Comparison of ENCODE assay signal across 12 mouse cellular contexts in genomic region chr11:100393733-100394132, GRCm38 (mm10). TPM values are rescaled to one million over a fixed set of nuclear protein-coding genes. Genes with fewer than 3 reads are reported as not detected.
A peak's percentile ranks its signal among the peaks of the same experiment; 100 is the strongest.
DNase-seq lines count a peak whose midpoint lies in the region; ATAC-seq and TF ChIP-seq lines count a peak whose summit lies in the region.
"Had no signal": no experiment of that assay in that cellular context is flagged by ENCODE, and none has a peak within 500 bp of the region (broad histone marks: within the 10 kb centered on the region; RNA-seq: fewer than 3 reads in every experiment).

No protein-coding gene starts in this region.

- no peak overlapping the region for H3ac ChIP-seq in myocyte (ENCODE audit: control insufficient read depth, insufficient read length)

- TF ChIP-seq CTCF in kidney, postnatal 0 days (IDR thresholded peaks at IDR 0.05; ENCODE audit: low read depth): no peak
- TF ChIP-seq CTCF in CH12.LX (conservative IDR thresholded peaks at IDR 0.05 in 1 of 2, IDR thresholded peaks at IDR 0.05 in 1 of 2; ENCODE audit: low read depth in 2 of 2, low read length in 2 of 2): no peak

- H3K4me2 ChIP-seq in kidney, postnatal 0 days (ENCODE audit: low read length): peak overlapping the region; percentile 10; the same call in 1 of the 2 replicates
- H3K4me2 ChIP-seq in CH12.LX (ENCODE audit: insufficient read depth, low read depth, poor library complexity, severe bottlenecking) (0 out of 2 replicates have a peak overlapping the region, but pooled peaks have one; percentile 1), myocyte (ENCODE audit: low read depth) (peak overlapping the region; percentile 78)

- TF ChIP-seq EP300 in CH12.LX (IDR thresholded peaks at IDR 0.05; ENCODE audit: low read length): peak; percentile 56; the same call in 1 of the 2 replicates

- peaks cover 58% of the 10 kb centered on the region for H3K4me1 ChIP-seq in kidney, postnatal 0 days (replicated peaks; ENCODE audit: insufficient read depth, low read length)
- H3K4me1 ChIP-seq in CH12.LX (ENCODE audit: control insufficient read depth in 1 of 2, insufficient read depth in 2 of 2): peaks cover 22 to 33% of the 10 kb centered on the region in 2 experiments
- H3K4me1 ChIP-seq in embryonic facial prominence, embryonic 10.5 days: peaks cover 66% of the 10 kb centered on the region

- peak overlapping the region; percentile 10; the same call in 1 of the 2 replicates for H3K27ac ChIP-seq in kidney, postnatal 0 days
- no peak overlapping the region for H3K27ac ChIP-seq in CH12.LX (ENCODE audit: insufficient read depth, low read depth)
- H3K27ac ChIP-seq in embryonic facial prominence, embryonic 10.5 days (replicated peaks): no peak overlapping the region
- H3K27ac ChIP-seq: macrophage had no signal

- no peaks in the 10 kb centered on the region for H3K27me3 ChIP-seq in kidney, postnatal 0 days (ENCODE audit: insufficient read depth, low read length)
- H3K27me3 ChIP-seq in CH12.LX (replicated peaks) (peaks cover 89% of the 10 kb centered on the region), myocyte (ENCODE audit: control insufficient read depth, insufficient read depth, insufficient read length) (no peaks in the 10 kb centered on the region)
- peaks cover 29% of the 10 kb centered on the region for H3K27me3 ChIP-seq in embryonic facial prominence, embryonic 10.5 days (replicated peaks; ENCODE audit: low read depth, poor library complexity, severe bottlenecking)

- H3K79me2 ChIP-seq in CH12.LX (replicated peaks; ENCODE audit: control insufficient read depth, extremely low read depth, insufficient read depth, poor library complexity, severe bottlenecking): no peaks in the 10 kb centered on the region
- peaks cover 77% of the 10 kb centered on the region for H3K79me2 ChIP-seq in myocyte (ENCODE audit: control insufficient read depth, insufficient read depth)

- H3K36me3 ChIP-seq in kidney, postnatal 0 days (ENCODE audit: insufficient read depth, low read length): no peaks in the 10 kb centered on the region
- no peaks in the 10 kb centered on the region for H3K36me3 ChIP-seq in CH12.LX (replicated peaks in 1 of 2; ENCODE audit: control insufficient read depth in 1 of 2, insufficient read depth in 1 of 2, low read length in 1 of 2)
- H3K36me3 ChIP-seq in embryonic facial prominence, embryonic 10.5 days (replicated peaks): 0 out of 2 replicates have a peak, but pooled peaks cover 4% of the 10 kb centered on the region
- H3K36me3 ChIP-seq in myocyte (ENCODE audit: control insufficient read depth, insufficient read depth): no peaks in the 10 kb centered on the region

- dilution Hi-C loops in CH12.LX (cut with MboI; ENCODE audit: extremely low pct_ligation_motif_present, extremely low pct_unique_long_range_greater_than_20kb, low sequenced_read_pairs): no loop called here

- in situ Hi-C loops in CH12.LX (cut with MboI; ENCODE audit: low pct_ligation_motif_present, low pct_unique_long_range_greater_than_20kb, low sequenced_read_pairs): no loop called here

- H3K4me3 ChIP-seq in kidney, postnatal 0 days (replicated peaks; ENCODE audit: low read depth, low read length): no peak overlapping the region
- H3K4me3 ChIP-seq in CH12.LX (replicated peaks in 1 of 3; ENCODE audit: low read depth in 2 of 3, low read length in 2 of 3, poor library complexity in 1 of 3) (no peak overlapping the region), myocyte (no peak overlapping the region)
- H3K4me3 ChIP-seq in embryonic facial prominence, embryonic 10.5 days: 0 out of 2 replicates have a peak overlapping the region, but pooled peaks have one; percentile 13

- H3K9me3 ChIP-seq in kidney, postnatal 0 days (replicated peaks; ENCODE audit: low read length): no peaks in the 10 kb centered on the region
- no peaks in the 10 kb centered on the region for H3K9me3 ChIP-seq in CH12.LX (replicated peaks; ENCODE audit: low read length)
- no peaks in the 10 kb centered on the region for H3K9me3 ChIP-seq in embryonic facial prominence, embryonic 10.5 days

- WGBS in kidney, postnatal 0 days: 41% methylated on average over 7 of the region's 7 CpGs
- WGBS in embryonic facial prominence, embryonic 10.5 days: 80% methylated on average over 7 of the region's 7 CpGs

- TF ChIP-seq POLR2A in CH12.LX (IDR thresholded peaks at IDR 0.05; ENCODE audit: low read depth, low read length) (no peak), myocyte (IDR thresholded peaks at IDR 0.05; ENCODE audit: insufficient read length, low read depth) (no peak)

- H3K9ac ChIP-seq in kidney, postnatal 0 days (ENCODE audit: low read depth, low read length): no peak overlapping the region
- H3K9ac ChIP-seq in CH12.LX (ENCODE audit: insufficient read depth, low read depth): no peak overlapping the region
- H3K9ac ChIP-seq: forebrain, postnatal 0 days had no signal

- no peak for TF ChIP-seq RAD21 in CH12.LX (IDR thresholded peaks at IDR 0.05; ENCODE audit: low read depth, low read length)

- no peak for DNase-seq in kidney, postnatal 0 days (ENCODE audit: low spot score)
- DNase-seq in kidney, postnatal 10 days: no peak
- DNase-seq in CH12.LX (ENCODE audit: extremely low read depth): peak; percentile 52
- no peak for DNase-seq in embryonic facial prominence, embryonic 10.5 days (ENCODE audit: low spot score)
- DNase-seq in layer of hippocampus, adult 8-10 months (ENCODE audit: low spot score in 2 of 2): no peak
- DNase-seq in ovary, postnatal 14 days (ENCODE audit: low spot score): no peak
- no peak for DNase-seq in adrenal gland, postnatal 10 days
- DNase-seq: forebrain, postnatal 0 days had no signal

- ATAC-seq in kidney, postnatal 0 days (replicated peaks; ENCODE audit: low FRiP score, low read depth): no peak
- ATAC-seq: forebrain, postnatal 0 days; hindbrain, embryonic 16.5 days had no signal

TF ChIP-seq in CH12.LX, 34 proteins besides CTCF, POLR2A, EP300 and RAD21 (continues in another document):
- no peak for TF ChIP-seq CHD1 (IDR thresholded peaks at IDR 0.05; ENCODE audit: low read depth, low read length)
- TF ChIP-seq JUND (conservative IDR thresholded peaks at IDR 0.05; ENCODE audit: low read depth, low read length): peak; percentile 70
- no peak for TF ChIP-seq ZNF384 (IDR thresholded peaks at IDR 0.05; ENCODE audit: low read depth, low read length)
- TF ChIP-seq ETS1 (conservative IDR thresholded peaks at IDR 0.05; ENCODE audit: low read depth, low read length): peak; percentile 33; the same call in 1 of the 2 replicates

TF ChIP-seq in myocyte, 11 proteins besides CTCF, POLR2A, EP300 and RAD21 (continues in another document):
- TF ChIP-seq MYOG (IDR thresholded peaks at IDR 0.05; ENCODE audit: control insufficient read depth in 1 of 3, insufficient read depth in 1 of 3, insufficient read length in 2 of 3, low read depth in 2 of 3) (peak in 1 of 3 experiments; percentile 32), SRF (IDR thresholded peaks at IDR 0.05; ENCODE audit: control insufficient read depth, insufficient read length, low read depth) (no peak), POLR2AphosphoS2 (IDR thresholded peaks at IDR 0.05; ENCODE audit: insufficient read length, low read depth) (no peak)

RNA-seq across cellular contexts. Expression of gene Jup, which starts 3.8 kb away (rescaled TPM):
- polyA plus RNA-seq in kidney, postnatal 0 days (2015; fragmentation: Nextera tagmentation; extraction: Ambion mirVana): 119 and 129 TPM in 2 replicates
- 0.92 and 1.1 TPM in 2 replicates for total RNA-seq in CH12.LX (2012; rRNA removed)
- 0.34 and 0.68 TPM in 2 replicates for total RNA-seq in CH12.LX (2014; rRNA removed)
- polyA plus RNA-seq in CH12.LX (2012; ENCODE audit: insufficient read length, low read depth): 1.3 and 1.4 TPM in 2 replicates
- polyA plus RNA-seq in embryonic facial prominence, embryonic 10.5 days (2016; fragmentation: Nextera tagmentation; extraction: Ambion mirVana): 45.8 and 52.6 TPM in 2 replicates
- 161 TPM for polyA plus RNA-seq in myocyte (2012; fragmentation: generic; extraction: Trizol)
- 10 to 100 TPM; 37.5 to 40.7 (median 39.8) TPM for total RNA-seq in layer of hippocampus, adult 8-10 months (2022)
- 10 to 100 TPM; 89.6 to 99.0 TPM for total RNA-seq in adrenal gland, postnatal 10 days (2021)

RNA-seq across cellular contexts. Expression of gene P3h4, which starts 20.9 kb away (rescaled TPM):
- polyA plus RNA-seq in kidney, postnatal 0 days (2015; fragmentation: Nextera tagmentation; extraction: Ambion mirVana): 51.4 and 54.5 TPM in 2 replicates
- 0.04 TPM in 1 of 2 replicates, not detected in the other for total RNA-seq in CH12.LX (2012; rRNA removed)
- not detected in 2 replicates for total RNA-seq in CH12.LX (2014; rRNA removed)
- polyA plus RNA-seq in CH12.LX (2012; ENCODE audit: insufficient read length, low read depth): not detected in 2 replicates
- 34.1 and 34.9 TPM in 2 replicates for polyA plus RNA-seq in embryonic facial prominence, embryonic 10.5 days (2016; fragmentation: Nextera tagmentation; extraction: Ambion mirVana)
- 115 TPM for polyA plus RNA-seq in myocyte (2012; fragmentation: generic; extraction: Trizol)
- total RNA-seq in layer of hippocampus, adult 8-10 months (2022): 10 to 100 TPM in 2 of 4 experiments, 1 to 10 TPM in 2; 9.3 to 12.4 (median 10.6) TPM
- total RNA-seq in adrenal gland, postnatal 10 days (2021): 10 to 100 TPM; 29.4 to 30.1 TPM

RNA-seq across cellular contexts. Expression of gene Fkbp10, which starts 21.8 kb away (rescaled TPM):
- polyA plus RNA-seq in kidney, postnatal 0 days (2015; fragmentation: Nextera tagmentation; extraction: Ambion mirVana): 108 and 122 TPM in 2 replicates
- 0.34 and 0.63 TPM in 2 replicates for total RNA-seq in CH12.LX (2012; rRNA removed)
- 0.24 and 0.46 TPM in 2 replicates for total RNA-seq in CH12.LX (2014; rRNA removed)
- polyA plus RNA-seq in CH12.LX (2012; ENCODE audit: insufficient read length, low read depth): 0.30 and 0.31 TPM in 2 replicates
- 61.4 and 67.0 TPM in 2 replicates for polyA plus RNA-seq in embryonic facial prominence, embryonic 10.5 days (2016; fragmentation: Nextera tagmentation; extraction: Ambion mirVana)
- 162 TPM for polyA plus RNA-seq in myocyte (2012; fragmentation: generic; extraction: Trizol)
- total RNA-seq in layer of hippocampus, adult 8-10 months (2022): 1 to 10 TPM; 5.3 to 9.2 (median 7.1) TPM
- total RNA-seq in adrenal gland, postnatal 10 days (2021): 10 to 100 TPM; 46.5 to 49.1 TPM
- total RNA-seq: common myeloid progenitor, adult 5-6 weeks had no signal
- polyA plus RNA-seq: macrophage had no signal

RNA-seq across cellular contexts. Expression of gene Hap1, which starts 37.8 kb away (rescaled TPM):
- 13.8 and 15.7 TPM in 2 replicates for polyA plus RNA-seq in kidney, postnatal 0 days (2015; fragmentation: Nextera tagmentation; extraction: Ambion mirVana)
- 0.21 and 0.34 TPM in 2 replicates for total RNA-seq in CH12.LX (2012; rRNA removed)
- total RNA-seq in CH12.LX (2014; rRNA removed): not detected in 2 replicates
- 0.22 TPM in 1 of 2 replicates, not detected in the other for polyA plus RNA-seq in CH12.LX (2012; ENCODE audit: insufficient read length, low read depth)
- 14.0 and 14.2 TPM in 2 replicates for polyA plus RNA-seq in embryonic facial prominence, embryonic 10.5 days (2016; fragmentation: Nextera tagmentation; extraction: Ambion mirVana)
- polyA plus RNA-seq in myocyte (2012; fragmentation: generic; extraction: Trizol): 1.0 TPM
- 100 to 1,000 TPM; 164 to 201 (median 183) TPM for total RNA-seq in layer of hippocampus, adult 8-10 months (2022)
- total RNA-seq in adrenal gland, postnatal 10 days (2021): 10 to 100 TPM; 42.8 to 54.2 TPM
- total RNA-seq: common myeloid progenitor, adult 5-6 weeks had no signal
- polyA plus RNA-seq: macrophage had no signal

RNA-seq across cellular contexts. Expression of gene Nt5c3b, which starts 47.9 kb away (rescaled TPM):
- polyA plus RNA-seq in kidney, postnatal 0 days (2015; fragmentation: Nextera tagmentation; extraction: Ambion mirVana): 97.6 and 98.6 TPM in 2 replicates
- total RNA-seq in CH12.LX (2012; rRNA removed) (54.4 and 60.3 TPM in 2 replicates), CH12.LX (2014; rRNA removed) (50.1 and 54.2 TPM in 2 replicates)
- polyA plus RNA-seq in CH12.LX (2012; ENCODE audit: insufficient read length, low read depth) (63.5 and 68.2 TPM in 2 replicates), myocyte (2012; fragmentation: generic; extraction: Trizol) (47.6 TPM)
- polyA plus RNA-seq in embryonic facial prominence, embryonic 10.5 days (2016; fragmentation: Nextera tagmentation; extraction: Ambion mirVana): 150 and 156 TPM in 2 replicates
- total RNA-seq in layer of hippocampus, adult 8-10 months (2022): 10 to 100 TPM; 46.8 to 59.5 (median 50.4) TPM
- total RNA-seq in adrenal gland, postnatal 10 days (2021): 10 to 100 TPM; 42.6 to 54.8 TPM

Comparison
In these comparisons a context has a peak if more than half of its experiments do, and no peak if none do; other contexts are left out.
1. H3K4me2 ChIP-seq: peak in every context shown above with its lines; median percentile 78 in myocyte; 10 in kidney, postnatal 0 days; 1 in CH12.LX.
2. RNA of gene Jup, which starts 3.8 kb away (polyA plus RNA-seq): 161 TPM in myocyte (single experiment), 119 to 129 TPM in kidney, postnatal 0 days and 45.8 to 52.6 TPM in embryonic facial prominence, embryonic 10.5 days; 1.3 to 1.4 TPM in CH12.LX; every median in the first group is over 10 times any median in the second.
3. RNA of gene P3h4, which starts 20.9 kb away (polyA plus RNA-seq): 115 TPM in myocyte (single experiment), 51.4 to 54.5 TPM in kidney, postnatal 0 days and 34.1 to 34.9 TPM in embryonic facial prominence, embryonic 10.5 days; not detected in CH12.LX; every median in the first group is over 10 times any median in the second.
4. RNA of gene Fkbp10, which starts 21.8 kb away (polyA plus RNA-seq): 162 TPM in myocyte (single experiment), 108 to 122 TPM in kidney, postnatal 0 days and 61.4 to 67.0 TPM in embryonic facial prominence, embryonic 10.5 days; 0.30 to 0.31 TPM in CH12.LX; every median in the first group is over 10 times any median in the second.